Mouse (Mus musculus) cerebellum, adult 11-12 months (tissue): ENCODE results near the gene Ildr1.

Source experiments
- DNase-seq: peaks from one replicate; pipeline ENCODE4 v3.0.0; 2022

The Ildr1 gene

GRCm38 (mm10) chr16:36775658-36776057, 81.9 kb downstream of the Ildr1 start:
- no peak for DNase-seq
